Mouse (Mus musculus) MEL (cell line): ENCODE measurements around the gene Glt8d1.

ENCODE experiments used
- CTCF ChIP-seq, 3 experiments: IDR thresholded peaks in 2 of 3; conservative IDR thresholded peaks in 1 of 3; 2 replicates each; pipeline ENCODE4 v1.5.1; 2011 to 2012; ENCODE audit warnings: low read length in 3 of 3, low read depth in 2 of 3, mild to moderate bottlenecking in 2 of 3, improper control_type of control experiment in 1 of 3, inconsistent platforms in 1 of 3, mixed read lengths in 1 of 3, moderate library complexity in 1 of 3; ENCODE audit not compliant: control insufficient read depth in 1 of 3, insufficient read depth in 1 of 3, poor library complexity in 1 of 3, severe bottlenecking in 1 of 3
- GATA1 ChIP-seq: IDR thresholded peaks from 2 replicates; pipeline ENCODE4 v1.6.1; 2011; ENCODE audit warnings: low read depth, low read length, improper control_type of control experiment
- NRF1 ChIP-seq: IDR thresholded peaks from 2 replicates; pipeline ENCODE4 v1.6.1; 2014; ENCODE audit warnings: low read depth, mild to moderate bottlenecking, inconsistent platforms, low read length, improper control_type of control experiment, moderate library complexity; ENCODE audit not compliant: poor library complexity, insufficient read depth, severe bottlenecking
- USF1 ChIP-seq: IDR thresholded peaks from 2 replicates; pipeline ENCODE4 v1.6.1; 2014; ENCODE audit warnings: low read depth, mild to moderate bottlenecking, inconsistent platforms, low read length, improper control_type of control experiment, moderate library complexity
- ZMIZ1 ChIP-seq: IDR thresholded peaks from 2 replicates; pipeline ENCODE4 v1.6.1; 2012; ENCODE audit warnings: low read depth, mild to moderate bottlenecking, inconsistent platforms, low read length, improper control_type of control experiment, moderate library complexity

GRCm38 (mm10) chr14:31045817-31046216 is 44.6 kb downstream of the Glt8d1 start:
- no peak for TF ChIP-seq USF1
- TF ChIP-seq CTCF (IDR thresholded peaks at IDR 0.05 in 2 of 3, conservative IDR thresholded peaks at IDR 0.05 in 1 of 3; ENCODE audit: control insufficient read depth in 1 of 3, insufficient read depth in 1 of 3, low read depth in 2 of 3, low read length in 3 of 3, poor library complexity in 1 of 3, severe bottlenecking in 1 of 3): no peak
- TF ChIP-seq NRF1: no peak
- TF ChIP-seq ZMIZ1: no peak
- TF ChIP-seq GATA1: peak; percentile 84
